Mouse (Mus musculus) kidney, postnatal 0 days (tissue): Measurements from ENCODE around the gene Zfp131. TPM values are rescaled to one million over a fixed set of nuclear protein-coding genes. Genes with fewer than 3 reads are reported as not detected.
A peak's percentile ranks its signal among the peaks of the same experiment; 100 is the strongest.

Source experiments
- ATAC-seq: fragments of 200-750 bp; cut with Nextera tagmentation; replicated peaks from 2 replicates; pipeline ENCODE4 v1.8.0; 2017; ENCODE audit warnings: low read depth, moderate number of reproducible peaks, moderate TSS enrichment, moderate library complexity; ENCODE audit not compliant: low FRiP score
- DNase-seq: peaks from one replicate; pipeline ENCODE4 v3.0.0-alpha.2; 2016; ENCODE audit warnings: low spot score
- H3K27ac ChIP-seq: fragments of 300-500 bp; sonication (generic); 2 replicates; pipeline ENCODE4 v1.5.1; 2014; ENCODE audit warnings: mild to moderate bottlenecking
- H3K27me3 ChIP-seq: fragments of 300-500 bp; sonication (generic); 2 replicates; pipeline ENCODE4 v1.6.1; 2014; ENCODE audit warnings: low read length, mixed read lengths; ENCODE audit not compliant: insufficient read depth
- H3K36me3 ChIP-seq: fragments of 300-500 bp; sonication (generic); 2 replicates; pipeline ENCODE4 v1.6.1; 2014; ENCODE audit warnings: low read length, mixed read lengths; ENCODE audit not compliant: insufficient read depth
- H3K4me1 ChIP-seq: fragments of 300-500 bp; sonication (generic); replicated peaks from 2 replicates; pipeline ENCODE4 v1.6.1; 2014; ENCODE audit warnings: antibody characterized with exemption, low read length, mixed read lengths; ENCODE audit not compliant: insufficient read depth
- H3K4me2 ChIP-seq: fragments of 300-500 bp; sonication (generic); 2 replicates; pipeline ENCODE4 v1.6.1; 2014; ENCODE audit warnings: mild to moderate bottlenecking, low read length, moderate library complexity, mixed read lengths
- H3K4me3 ChIP-seq: fragments of 300-500 bp; sonication (generic); replicated peaks from 2 replicates; pipeline ENCODE4 v1.5.1; 2014; ENCODE audit warnings: low read depth, low read length
- H3K9ac ChIP-seq: fragments of 300-500 bp; sonication (generic); 2 replicates; pipeline ENCODE4 v1.6.1; 2014; ENCODE audit warnings: low read depth, low read length
- H3K9me3 ChIP-seq: fragments of 300-500 bp; sonication (generic); replicated peaks from 2 replicates; pipeline ENCODE4 v1.6.1; 2016; ENCODE audit warnings: low read length, inconsistent platforms, mixed read lengths
- CTCF ChIP-seq: IDR thresholded peaks from 2 replicates; pipeline ENCODE4 v1.5.1; 2016; ENCODE audit warnings: antibody characterized with exemption, low read depth, mild to moderate bottlenecking, moderate library complexity
- WGBS: fragments of 180-500 bp; shearing (Covaris S2); extraction: QIAGEN DNeasy Blood & Tissue Kit; methylation state at CpG from one replicate; pipeline ENCODE4 v1.1.7; 2014; 5-methylcytosine and 5-hydroxymethylcytosine counted together
- polyA plus RNA-seq: library from polyadenylated mRNA; unstranded; fragments of >200 nt; fragmentation: Nextera tagmentation; extraction: Ambion mirVana; gene quantifications from 2 replicates; pipeline ENCODE4 v1.2.1, GENCODE M21; 2015

Zfp131 gene
- polyA plus RNA-seq, 1 experiment from 2014 or later = 29.7 TPM

DNA sequence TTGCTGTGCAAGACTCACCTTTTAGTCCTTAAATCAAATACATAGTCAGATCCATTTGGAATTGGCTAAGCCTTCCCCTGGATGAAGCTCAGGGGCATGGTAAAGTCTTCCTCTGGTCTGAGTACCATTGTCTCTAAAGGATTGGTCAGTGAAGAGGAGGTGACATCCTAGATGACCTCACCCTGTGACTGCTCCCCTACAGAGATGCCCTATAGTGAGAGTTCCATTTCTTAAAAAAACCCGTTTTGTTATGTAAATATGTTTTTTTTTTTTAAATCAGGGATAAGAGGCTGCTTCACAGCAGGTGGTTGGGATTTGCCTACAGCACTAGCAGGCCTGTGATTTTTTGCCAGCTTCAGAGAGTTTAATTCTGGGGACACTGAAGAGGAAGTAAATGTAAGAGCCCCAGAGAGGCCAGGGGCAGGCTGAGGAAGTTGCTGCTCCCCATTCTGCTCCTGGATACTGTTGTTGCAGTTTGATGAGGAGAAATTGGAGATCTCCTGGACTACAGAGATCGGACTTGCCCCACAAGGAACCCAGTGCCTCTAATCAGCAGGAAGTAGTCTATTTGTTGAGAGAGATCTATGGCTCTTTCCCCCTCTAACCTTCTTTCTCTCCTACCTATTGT is 27.0 kb upstream of the Zfp131 start:
- TF ChIP-seq CTCF = no peak
- no peak overlapping the region for H3K4me3 ChIP-seq
- H3K4me2 ChIP-seq = no peak overlapping the region
- 46% methylated on average over 2 of the region's 2 CpGs for whole genome bisulfite sequencing
- H3K27me3 ChIP-seq = no peaks in the 10 kb centered on the region
- H3K27ac ChIP-seq = no peak overlapping the region
- ATAC-seq (no peak), DNase-seq (no peak)
- H3K36me3 ChIP-seq = no peaks in the 10 kb centered on the region
- no peak overlapping the region for H3K9ac ChIP-seq
- no peaks in the 10 kb centered on the region for H3K4me1 ChIP-seq
- no peaks in the 10 kb centered on the region for H3K9me3 ChIP-seq

DNA sequence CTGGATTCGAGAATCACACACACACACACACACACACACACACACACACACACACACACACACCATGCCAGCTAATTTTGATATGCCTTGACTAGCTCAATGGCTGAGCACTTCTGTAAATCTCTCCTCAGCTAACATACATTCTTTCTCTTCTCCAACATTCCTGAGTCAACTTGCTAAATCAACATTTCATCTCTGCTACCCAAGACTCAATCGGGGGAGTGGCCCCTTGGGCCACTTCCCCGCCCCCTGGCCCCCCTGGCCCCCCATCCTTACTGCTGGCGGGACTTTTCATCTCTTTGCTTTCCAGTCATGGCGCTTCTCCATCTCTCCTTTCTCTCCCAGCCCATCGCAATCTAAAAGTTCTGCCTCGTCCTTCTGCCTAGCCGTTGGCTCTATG is 26.1 kb upstream of the Zfp131 start:
- DNase-seq = no peak
- Histone ChIP-seq H3K9me3 (no peaks in the 10 kb centered on the region), H3K4me2 (no peak overlapping the region), H3K4me3 (no peak overlapping the region), H3K27ac (no peak overlapping the region), H3K4me1 (no peaks in the 10 kb centered on the region), H3K36me3 (no peaks in the 10 kb centered on the region), H3K27me3 (no peaks in the 10 kb centered on the region), H3K9ac (no peak overlapping the region)
- TF ChIP-seq CTCF = no peak
- 56% methylated on average over 8 of the region's 8 CpGs for WGBS
- no peak for ATAC-seq

DNA sequence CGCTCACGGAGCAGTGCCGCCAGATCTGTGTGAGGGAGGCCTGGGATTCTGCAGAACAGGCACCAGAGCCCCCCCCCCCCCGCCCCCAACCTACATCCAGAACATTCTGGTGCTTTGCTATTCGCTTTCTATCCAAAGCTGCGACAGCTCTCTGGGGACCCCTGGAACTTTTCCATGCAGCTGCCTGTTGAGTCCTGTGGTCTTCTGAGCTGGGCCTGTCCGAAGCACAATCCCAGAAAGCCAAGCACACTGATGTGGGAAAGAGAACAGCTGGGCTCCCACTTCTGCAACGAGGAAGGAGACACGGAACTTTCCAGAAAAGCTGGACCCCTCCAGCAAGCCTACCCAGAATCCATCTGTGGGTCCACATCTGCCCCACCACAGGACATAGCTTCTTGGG is 19.3 kb upstream of the Zfp131 start:
- H3K9me3 ChIP-seq = no peaks in the 10 kb centered on the region
- DNase-seq (no peak), ATAC-seq (no peak)
- no peak overlapping the region for H3K4me3 ChIP-seq
- no peaks in the 10 kb centered on the region for H3K4me1 ChIP-seq
- TF ChIP-seq CTCF = no peak
- H3K4me2 ChIP-seq = no peak overlapping the region
- H3K27me3 ChIP-seq = no peaks in the 10 kb centered on the region
- no peaks in the 10 kb centered on the region for H3K36me3 ChIP-seq
- no peak overlapping the region for H3K27ac ChIP-seq
- no peak overlapping the region for H3K9ac ChIP-seq
- WGBS = 78% methylated on average over 9 of the region's 9 CpGs

GRCm38 (mm10) chr13:119808937-119809336 is 18.2 kb upstream of the Zfp131 start:
- no peak for ATAC-seq
- Histone ChIP-seq H3K9ac (no peak overlapping the region), H3K4me2 (no peak overlapping the region), H3K27me3 (no peaks in the 10 kb centered on the region), H3K36me3 (no peaks in the 10 kb centered on the region), H3K9me3 (no peaks in the 10 kb centered on the region), H3K4me3 (no peak overlapping the region), H3K4me1 (no peaks in the 10 kb centered on the region), H3K27ac (no peak overlapping the region)
- 36% methylated on average over 2 of the region's 2 CpGs for WGBS
- no peak for DNase-seq
- no peak for TF ChIP-seq CTCF

- Histone ChIP-seq H3K36me3 (no peaks in the 10 kb centered on the region), H3K27me3 (no peaks in the 10 kb centered on the region), H3K27ac (no peak overlapping the region), H3K4me1 (no peaks in the 10 kb centered on the region), H3K4me3 (no peak overlapping the region), H3K4me2 (no peak overlapping the region), H3K9ac (no peak overlapping the region), H3K9me3 (no peaks in the 10 kb centered on the region)
- DNase-seq (no peak), ATAC-seq (no peak)
- 58% methylated on average over 4 of the region's 4 CpGs for WGBS
- no peak for TF ChIP-seq CTCF
Observed at GRCm38 (mm10) chr13:119797656-119798055, 7.0 kb upstream of the Zfp131 start.

GRCm38 (mm10) chr13:119792791-119793404 is 2.2 kb upstream of the Zfp131 start:
- Histone ChIP-seq H3K27ac (no peak overlapping the region), H3K36me3 (no peaks in the 10 kb centered on the region), H3K27me3 (no peaks in the 10 kb centered on the region), H3K9ac (no peak overlapping the region), H3K4me1 (0 out of 2 replicates have a peak, but pooled peaks cover 6% of the 10 kb centered on the region), H3K4me2 (no peak overlapping the region), H3K4me3 (no peak overlapping the region), H3K9me3 (no peaks in the 10 kb centered on the region)
- DNase-seq (peak; percentile 15), ATAC-seq (no peak)
- no peak for TF ChIP-seq CTCF
- WGBS = 62% methylated on average over 5 of the region's 5 CpGs
